Mouse (Mus musculus): ENCODE results near the gene Ptges3.
"Not testable (repeated sequence)": the region's sequence is repeated elsewhere in the genome, so short reads cannot be mapped to it uniquely, and the experiment has no call there.

Gene Ptges3

DNA sequence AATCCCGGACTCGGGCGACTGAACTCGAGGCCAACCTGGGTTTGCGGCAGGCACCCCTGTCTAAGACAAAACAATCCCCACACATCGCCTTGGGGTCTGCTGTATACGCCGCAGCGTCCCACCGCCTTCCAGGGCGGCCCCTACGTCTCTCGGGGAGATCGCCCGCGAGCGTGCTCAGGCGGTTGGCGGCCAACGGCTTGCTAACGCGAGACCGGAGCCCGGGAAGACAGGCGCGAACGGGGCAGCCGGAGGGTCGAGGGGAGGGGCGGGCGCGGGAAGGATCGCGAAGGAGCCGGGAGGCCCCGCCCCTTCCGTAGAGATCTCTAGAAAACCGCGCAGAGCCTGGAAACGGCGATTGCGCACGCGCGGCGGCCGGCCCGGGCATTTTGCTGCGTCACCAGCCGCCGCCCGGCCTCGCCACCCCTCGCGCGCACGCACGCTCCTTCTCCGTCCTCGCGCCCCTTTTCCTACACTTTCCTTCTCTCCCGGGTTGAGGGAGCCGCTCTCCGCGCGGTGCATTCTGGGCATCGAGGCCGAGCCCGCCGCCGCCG lies at the start of gene Ptges3:
Ptges3 (plus strand) TSS at position 354 of the 551 bp plus-strand sequence.
- DNase-seq (ENCODE audit: low read depth, low spot score): peak; percentile 97

DNA sequence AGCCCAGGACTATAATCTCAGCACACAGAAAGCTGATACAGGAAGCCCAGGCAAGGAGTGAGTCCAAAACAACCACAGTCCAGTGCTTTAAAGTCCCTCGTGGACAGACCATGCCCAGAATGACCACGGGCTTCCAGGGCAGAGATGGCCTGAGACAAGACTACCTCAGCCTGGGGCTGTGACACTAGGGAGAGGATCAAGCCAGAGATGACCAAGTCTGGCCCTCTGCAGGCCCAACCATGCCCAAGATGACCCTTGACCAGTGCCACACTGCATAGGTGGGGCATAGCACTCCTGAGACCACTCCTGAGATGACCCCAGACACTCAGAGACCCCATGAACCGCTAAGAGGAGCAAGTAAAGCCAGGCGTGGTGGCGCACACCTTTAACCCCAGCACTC lies 49.0 kb upstream of the Ptges3 start:
- DNase-seq (ENCODE audit: low read depth, low spot score): no peak

DNA sequence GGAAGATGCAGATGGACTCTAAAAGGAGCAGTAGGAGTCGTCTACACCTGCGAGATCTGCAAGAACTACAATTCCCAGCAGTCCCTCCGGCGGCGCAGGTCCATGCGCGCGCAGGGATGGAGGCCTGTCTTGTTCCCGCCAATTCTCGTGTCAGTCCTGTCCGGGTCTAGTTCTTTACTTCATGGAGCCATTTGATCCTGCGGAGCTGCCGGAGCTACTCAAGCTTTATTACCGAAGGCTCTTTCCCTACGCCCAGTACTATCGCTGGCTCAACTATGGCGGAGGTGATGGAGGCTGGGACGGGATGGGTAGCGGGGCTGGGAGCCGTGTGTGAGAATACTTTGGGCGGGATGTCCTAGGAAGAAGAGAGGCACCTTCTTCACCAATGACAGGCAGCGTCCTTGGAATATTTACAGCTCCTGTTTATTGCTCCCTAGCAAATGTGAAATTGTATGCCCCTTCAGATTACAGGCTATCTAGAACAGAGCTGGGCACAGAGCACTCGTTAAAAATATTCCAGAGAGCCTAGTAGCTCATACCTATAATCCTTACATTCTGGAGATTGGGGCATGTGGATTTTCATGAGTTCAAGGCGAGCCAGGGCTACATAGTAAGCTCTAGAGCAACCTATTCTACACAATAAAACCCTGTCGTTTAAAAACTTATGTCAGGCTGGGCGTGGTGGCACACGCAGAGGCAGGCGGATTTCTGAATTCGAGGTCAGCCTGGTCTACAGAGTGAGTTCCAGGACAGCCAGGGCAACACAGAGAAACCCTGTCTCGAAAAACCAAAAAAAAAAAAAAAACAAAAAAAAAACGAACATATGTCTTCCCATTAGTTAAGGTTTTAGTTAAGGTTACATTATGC lies 43.5 kb upstream of the Ptges3 start, which contains the start of gene Prim1:
Prim1 (plus strand) TSS at position 101 of the 867 bp plus-strand sequence.
- peak; percentile 91 for DNase-seq (ENCODE audit: low read depth, low spot score)

DNA sequence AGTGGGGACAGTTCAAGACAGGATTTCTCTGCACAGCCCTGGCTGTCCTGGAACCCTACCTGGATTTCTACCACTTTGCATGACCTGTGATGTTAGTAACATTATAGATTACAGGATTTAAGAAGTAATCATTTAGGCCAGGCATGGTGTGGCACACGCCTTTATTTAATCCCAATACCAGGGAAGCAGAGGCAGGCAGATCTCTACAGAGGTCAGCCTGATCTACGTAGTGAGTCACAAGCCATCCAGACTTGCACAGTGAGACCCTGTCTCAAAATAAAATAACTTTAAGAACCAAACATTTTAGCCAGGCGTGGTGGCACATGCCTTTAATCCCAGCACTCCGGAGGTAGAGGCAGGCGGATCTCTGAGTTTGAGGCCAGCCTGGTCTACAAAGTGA lies 36.6 kb upstream of the Ptges3 start:
- DNase-seq (ENCODE audit: low read depth, low spot score): no peak

DNA sequence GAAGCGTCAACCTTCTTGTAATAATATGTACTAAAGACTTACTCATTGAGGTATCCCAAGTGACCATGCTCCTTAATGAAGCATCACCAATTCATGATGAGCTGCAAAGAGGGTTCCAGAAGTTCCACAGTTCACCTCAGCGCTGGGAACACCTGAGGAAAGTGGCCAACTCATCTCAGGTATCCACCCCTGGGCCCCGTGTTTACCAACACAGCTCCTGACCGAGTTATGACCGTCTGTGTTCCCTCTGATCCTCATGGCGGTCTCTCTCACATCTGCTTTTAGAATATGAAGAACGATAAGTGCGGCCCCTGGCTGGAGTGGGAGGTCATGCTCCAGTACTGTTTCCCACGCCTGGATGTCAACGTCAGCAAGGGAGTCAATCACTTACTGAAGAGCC lies 35.3 kb upstream of the Ptges3 start:
- DNase-seq (ENCODE audit: low read depth, low spot score): no peak

DNA sequence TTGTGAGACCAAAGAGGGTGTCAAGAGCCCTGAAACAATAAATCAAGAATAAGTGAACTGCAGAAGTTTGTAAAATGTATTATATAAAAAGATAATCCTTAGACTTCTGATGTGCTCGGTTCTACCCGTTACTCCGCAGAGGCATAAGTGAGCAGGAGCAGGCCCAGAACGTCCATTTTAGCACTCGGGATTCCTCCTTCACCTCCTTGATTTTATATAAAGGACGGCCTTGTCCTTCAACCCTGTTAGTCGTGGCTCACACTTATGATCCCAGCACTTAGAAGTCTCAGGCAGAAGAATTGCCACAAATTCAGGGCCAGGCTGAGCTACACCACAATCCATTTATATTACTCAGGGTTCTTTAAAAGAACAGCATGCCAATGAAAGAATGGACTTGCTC lies 28.8 kb upstream of the Ptges3 start:
- no peak for DNase-seq (ENCODE audit: low read depth, low spot score)

DNA sequence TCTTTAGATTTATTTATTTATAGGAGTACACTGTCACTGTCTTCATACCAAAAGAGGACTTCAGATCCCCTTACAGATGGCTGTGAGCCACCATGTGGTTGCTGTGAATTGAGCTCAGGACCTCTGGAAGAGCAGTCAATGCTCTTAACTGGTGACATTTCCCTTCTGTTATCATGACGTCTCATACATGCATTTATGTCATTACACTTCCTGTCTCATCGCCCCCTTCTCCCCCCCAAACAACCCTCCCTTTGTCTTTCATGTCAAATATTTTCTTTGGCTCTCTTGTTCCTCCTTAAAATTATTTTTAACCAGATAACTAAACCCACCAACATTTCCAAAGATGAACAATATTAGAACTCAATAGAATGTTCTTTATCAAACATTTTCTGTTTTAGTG lies 27.9 kb upstream of the Ptges3 start:
- no peak for DNase-seq (ENCODE audit: low read depth, low spot score)

DNA sequence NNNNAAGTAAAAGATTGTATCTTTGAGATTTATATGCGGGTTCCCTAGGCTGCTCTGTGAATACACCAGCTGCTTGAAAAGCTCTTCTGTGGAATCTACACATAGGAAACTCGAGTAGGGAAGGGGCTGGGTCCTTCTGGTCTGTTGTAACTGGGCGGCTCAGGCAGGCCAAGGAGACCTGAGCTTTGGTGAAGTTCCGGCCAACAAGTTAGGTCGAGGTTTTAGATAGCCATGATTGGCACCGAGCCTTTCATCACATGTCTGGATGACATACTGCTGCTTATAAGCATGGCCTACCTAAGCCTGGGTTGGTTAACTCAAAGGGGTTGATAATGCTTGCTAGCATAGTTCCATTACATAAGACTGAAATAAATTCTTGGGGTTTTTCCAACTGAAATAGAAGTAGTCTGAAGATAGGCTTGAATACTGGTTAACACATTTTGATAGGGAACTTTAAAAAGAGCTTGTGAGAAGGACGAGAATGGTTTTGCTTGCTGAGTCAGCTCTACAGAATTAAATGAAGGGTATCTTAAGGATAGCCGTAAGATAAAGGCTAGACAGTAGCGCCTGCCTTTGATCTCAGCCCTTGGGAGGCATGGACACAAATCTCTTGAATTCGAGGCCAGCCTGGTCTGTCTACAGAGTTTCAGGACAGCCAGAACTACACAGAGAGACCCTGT lies 21.9 kb upstream of the Ptges3 start:
- DNase-seq (ENCODE audit: low read depth, low spot score): peak; percentile 74

DNA sequence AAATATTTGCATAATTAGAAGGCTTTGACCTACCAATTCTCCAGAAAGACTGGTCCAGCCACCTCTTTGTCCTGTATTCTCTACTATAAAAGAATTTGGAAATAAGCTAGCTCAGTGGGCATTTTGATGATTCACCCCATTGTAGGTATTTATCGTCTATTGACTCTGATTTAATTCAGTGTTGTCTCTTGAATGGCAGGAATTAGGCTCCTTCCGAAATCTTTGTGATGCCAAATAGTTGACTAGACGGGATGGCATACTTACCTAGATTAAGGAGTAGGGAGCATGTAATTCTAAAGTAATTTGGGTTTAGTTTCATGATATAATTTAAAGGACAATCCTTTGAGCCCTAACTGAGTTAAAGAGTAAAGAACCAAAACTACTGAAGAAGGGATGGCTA lies 20.8 kb upstream of the Ptges3 start:
- DNase-seq (ENCODE audit: low read depth, low spot score): no peak

DNA sequence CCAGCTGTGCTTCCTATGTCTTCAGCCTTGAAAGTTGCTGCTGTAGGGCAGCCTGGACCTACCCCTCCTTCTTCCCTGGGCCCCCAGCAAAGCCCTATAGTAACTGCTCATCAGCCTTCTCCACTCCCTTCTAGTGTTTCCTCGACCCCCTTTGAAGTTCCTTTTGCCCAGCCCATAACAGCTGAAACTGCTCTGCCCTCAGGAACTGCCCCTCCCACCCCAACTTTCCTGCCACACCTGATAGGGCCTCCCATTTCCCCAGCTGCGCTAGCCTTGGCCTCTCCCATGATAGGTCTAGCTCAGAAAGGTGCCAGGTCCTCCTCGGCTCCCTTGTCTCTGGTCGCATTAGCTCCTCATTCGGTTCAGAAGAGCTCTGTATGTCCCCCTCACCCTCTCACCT lies 19.6 kb upstream of the Ptges3 start:
- no peak for DNase-seq (ENCODE audit: low read depth, low spot score)

DNA sequence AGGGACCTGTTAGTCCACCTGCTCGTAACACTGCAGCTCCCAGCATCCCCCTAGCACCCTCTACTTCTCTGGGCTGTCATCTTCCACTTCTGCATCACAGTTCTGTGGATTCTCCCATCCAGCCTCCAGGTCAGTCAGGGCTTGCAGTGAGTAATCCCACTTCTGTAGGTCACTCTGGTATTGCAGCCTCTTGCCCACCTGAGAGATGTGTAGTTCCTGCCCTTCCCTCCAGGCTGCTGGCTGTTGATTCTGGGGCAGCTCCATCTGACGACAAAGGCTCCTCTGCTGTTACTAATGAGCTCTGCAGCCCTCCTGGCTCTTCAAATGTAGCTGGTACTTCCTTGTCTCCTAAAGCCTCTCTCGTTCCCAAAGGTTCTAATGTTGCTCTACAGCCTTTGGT lies 18.9 kb upstream of the Ptges3 start:
- no peak for DNase-seq (ENCODE audit: low read depth, low spot score)

DNA sequence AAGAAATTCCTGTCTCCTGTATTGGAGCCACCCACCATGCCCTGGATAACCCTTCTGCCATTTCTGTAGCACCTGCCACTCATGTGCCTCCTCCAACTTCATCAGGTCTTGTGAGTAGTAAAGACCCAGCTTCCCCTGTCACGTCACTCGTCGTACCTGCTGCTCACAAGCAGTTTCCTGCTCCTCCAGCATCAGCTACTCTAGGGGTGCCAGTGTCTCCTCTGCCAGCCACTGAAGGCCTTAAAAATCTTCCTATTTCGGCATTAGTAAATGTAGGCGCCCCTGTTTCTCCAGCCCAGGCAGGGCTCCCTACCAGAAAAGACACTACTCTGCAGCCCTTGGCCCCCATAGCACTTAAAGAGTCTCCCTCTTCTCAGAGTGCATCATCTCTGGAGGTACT lies 18.5 kb upstream of the Ptges3 start:
- no peak for DNase-seq (ENCODE audit: low read depth, low spot score)

DNA sequence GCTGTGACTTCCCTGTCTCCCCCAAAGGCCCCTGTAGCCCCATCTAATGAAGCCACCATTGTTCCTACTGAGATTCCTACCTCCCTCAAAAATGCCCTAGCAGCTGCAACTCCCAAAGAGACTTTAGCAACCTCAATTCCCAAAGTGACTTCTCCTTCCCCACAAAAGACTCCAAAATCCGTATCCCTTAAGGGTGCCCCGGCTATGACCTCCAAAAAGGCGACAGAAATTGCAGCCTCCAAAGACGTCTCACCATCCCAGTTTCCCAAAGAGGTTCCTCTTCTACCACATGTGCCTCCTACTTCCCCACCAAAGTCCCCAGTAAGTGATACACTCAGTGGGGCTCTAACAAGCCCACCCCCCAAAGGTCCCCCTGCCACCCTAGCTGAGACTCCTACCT lies 17.1 kb upstream of the Ptges3 start:
- DNase-seq (ENCODE audit: low read depth, low spot score): no peak

DNA sequence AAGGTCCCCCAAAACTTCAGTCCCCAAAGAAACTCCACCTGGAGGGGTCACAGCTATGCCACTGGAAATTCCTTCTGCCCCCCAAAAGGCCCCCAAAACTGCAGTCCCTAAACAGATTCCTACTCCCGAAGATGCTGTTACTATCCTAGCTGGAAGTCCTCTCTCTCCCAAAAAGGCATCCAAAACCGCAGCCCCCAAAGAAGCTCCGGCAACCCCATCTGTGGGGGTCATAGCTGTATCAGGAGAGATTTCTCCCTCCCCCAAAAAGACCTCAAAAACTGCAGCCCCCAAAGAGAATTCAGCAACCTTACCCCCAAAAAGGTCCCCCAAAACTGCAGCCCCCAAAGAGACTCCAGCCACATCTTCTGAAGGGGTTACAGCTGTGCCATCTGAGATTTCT lies 16.3 kb upstream of the Ptges3 start:
- DNase-seq (ENCODE audit: low read depth, low spot score): no peak

DNA sequence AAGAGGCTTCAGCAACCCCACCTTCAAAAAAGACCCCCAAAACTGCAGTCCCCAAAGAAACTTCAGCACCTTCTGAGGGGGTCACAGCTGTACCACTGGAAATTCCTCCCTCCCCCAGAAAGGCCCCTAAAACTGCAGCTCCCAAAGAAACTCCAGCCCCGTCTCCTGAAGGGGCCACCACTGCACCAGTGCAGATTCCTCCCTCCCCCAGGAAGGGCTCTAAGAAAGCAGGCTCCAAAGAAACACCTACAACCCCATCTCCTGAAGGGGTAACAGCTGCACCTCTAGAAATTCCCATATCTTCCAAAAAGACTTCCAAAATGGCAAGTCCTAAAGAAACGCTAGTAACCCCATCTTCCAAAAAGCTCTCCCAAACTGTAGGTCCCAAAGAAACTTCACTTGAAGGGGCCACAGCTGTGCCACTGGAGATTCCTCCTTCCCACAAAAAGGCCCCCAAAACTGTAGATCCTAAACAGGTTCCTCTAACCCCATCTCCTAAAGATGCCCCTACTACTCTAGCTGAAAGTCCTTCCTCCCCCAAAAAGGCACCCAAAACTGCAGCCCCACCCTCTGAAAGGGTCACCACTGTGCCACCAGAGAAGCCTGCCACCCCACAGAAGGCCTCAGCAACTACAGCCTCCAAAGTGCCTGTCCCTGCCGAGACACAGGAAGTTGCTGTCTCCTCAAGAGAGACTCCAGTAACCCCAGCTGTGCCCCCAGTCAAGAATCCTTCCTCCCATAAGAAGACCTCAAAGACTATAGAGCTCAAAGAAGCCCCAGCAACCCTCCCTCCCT lies 15.5 kb upstream of the Ptges3 start:
- DNase-seq (ENCODE audit: low read depth, low spot score): no peak

DNA sequence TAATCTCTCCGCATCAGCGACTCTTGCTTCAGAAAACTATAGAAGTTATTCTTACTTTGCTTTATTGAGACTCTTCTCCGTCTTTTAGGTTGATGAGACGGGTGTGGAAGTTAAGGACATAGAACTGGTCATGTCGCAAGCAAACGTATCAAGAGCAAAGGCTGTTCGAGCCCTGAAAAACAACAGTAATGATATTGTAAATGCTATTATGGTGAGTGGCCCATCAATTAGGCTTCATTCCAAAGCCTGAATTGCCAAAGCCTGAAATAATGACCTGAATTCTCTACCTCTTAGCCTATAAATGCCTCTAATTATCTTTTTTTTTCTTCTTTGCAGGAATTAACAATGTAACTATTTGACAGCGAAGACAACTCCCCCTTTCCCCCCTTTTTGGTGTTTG lies 10.6 kb upstream of the Ptges3 start:
- DNase-seq (ENCODE audit: low read depth, low spot score): no peak

DNA sequence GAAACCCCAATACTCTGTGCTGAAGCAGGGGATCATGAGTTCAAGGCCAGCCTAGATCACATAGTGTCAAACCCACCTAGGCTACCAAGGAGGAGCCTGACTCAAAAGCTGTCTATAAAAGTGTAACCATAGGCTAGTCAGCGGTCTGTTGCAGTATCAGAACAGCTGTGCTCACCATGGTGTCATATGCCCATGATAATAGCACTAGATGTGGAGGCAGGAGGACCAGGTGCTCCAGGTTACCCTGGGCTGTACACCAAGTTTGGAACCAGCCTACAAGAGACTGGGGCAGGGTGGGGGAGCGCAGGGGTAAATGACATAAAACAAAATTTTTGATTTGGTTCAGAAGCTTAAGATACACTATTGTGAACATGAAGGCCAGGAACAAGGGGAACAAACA lies 9.0 kb upstream of the Ptges3 start:
- DNase-seq (ENCODE audit: low read depth, low spot score): no peak

DNA sequence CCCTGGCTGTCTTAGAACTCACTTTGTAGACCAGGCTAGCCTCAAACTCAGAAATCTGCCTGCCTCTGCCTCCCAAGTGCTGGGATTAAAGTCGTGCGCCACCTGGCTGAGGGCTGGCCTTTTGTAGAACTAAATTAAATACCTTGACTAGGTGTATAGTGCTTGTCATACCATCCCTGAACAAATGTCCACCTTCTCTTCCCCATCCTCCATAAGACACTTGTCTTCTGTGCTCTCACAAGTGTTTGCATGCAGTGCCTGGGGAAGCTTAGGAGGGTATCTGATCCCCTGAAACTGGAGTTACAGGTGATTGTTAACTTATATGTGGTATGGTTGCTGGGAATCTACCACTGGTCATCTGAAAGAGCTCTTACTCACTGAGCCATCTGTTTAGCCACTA lies 8.4 kb upstream of the Ptges3 start:
- no peak for DNase-seq (ENCODE audit: low read depth, low spot score)

DNA sequence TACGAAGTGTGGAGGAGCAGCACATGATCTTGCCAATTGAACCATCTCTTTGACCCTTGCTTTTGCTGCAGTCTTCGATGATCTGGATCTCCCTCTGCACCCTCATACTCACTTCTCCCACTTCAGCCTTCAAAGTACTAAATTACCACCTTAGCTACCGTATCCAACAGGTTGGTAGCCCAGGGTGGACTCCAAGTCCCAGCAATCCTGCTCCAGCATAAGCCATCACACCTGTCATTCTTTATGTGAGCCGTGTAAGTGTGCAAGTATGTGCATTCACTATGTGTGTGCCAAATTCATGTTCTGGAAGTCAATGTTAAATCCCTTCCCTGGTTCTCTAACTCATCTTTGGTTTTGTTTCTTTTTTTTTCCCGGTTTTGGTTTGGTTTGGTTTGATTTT lies 7.2 kb upstream of the Ptges3 start:
- no peak for DNase-seq (ENCODE audit: low read depth, low spot score)

DNA sequence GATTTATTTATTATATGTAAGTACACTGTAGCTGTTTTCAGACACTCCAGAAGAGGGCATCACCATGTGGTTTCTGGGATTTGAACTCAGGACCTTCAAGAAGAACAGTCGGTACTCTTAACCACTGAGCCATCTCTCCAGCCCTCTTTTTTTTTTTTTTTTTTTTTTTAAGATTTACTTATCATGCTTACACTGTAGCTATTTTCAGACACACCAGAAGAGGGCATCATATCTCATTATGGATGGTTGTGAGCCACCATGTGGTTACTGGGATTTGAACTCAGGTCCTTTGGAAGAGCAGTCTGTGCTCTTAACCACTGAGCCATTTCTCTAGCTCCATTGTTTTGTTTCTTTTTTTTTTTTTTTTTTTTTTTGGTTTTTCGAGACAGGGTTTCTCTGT lies 6.6 kb upstream of the Ptges3 start:
- DNase-seq (ENCODE audit: low read depth, low spot score): not testable (repeated sequence)

DNA sequence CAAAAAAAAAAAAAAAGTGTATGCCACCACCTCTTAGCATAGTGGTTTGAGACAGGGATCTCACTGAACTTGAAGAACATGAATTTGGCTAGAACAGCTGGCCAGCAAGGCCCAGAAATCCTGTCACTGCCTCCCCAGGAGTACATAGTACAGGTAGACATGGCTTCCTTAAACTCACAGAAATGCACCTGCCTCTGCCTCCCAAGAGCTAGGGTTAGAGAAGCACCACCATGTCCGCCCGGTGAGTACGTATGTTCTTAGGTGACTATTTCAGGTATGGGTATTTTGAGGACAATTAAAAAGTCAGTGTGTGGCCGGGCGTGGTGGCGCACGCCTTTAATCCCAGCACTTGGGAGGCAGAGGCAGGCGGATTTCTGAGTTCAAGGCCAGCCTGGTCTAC lies 5.8 kb upstream of the Ptges3 start:
- no peak for DNase-seq (ENCODE audit: low read depth, low spot score)

DNA sequence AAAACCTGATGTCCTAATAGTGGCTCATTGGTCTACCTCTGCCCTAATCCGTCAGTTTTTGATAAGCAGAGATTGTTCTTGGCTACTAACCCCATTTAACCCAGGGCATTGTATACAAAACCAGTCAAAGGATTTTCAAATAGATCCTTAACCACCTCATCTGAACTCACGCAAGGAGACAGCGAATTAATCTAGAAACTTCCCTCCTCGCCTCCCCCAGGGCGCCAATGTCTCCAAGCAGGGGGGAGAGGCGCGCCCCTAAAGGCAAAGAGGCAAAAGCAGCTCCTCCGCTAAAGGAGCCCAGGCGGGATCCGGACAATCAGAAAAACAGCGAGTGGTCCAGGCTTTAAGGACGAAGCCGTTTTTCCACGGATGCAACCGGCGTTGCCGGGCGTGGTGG lies 570 bp upstream of the Ptges3 start:
- DNase-seq (ENCODE audit: low read depth, low spot score): no peak

Data from brain, adult 2 months (tissue).